In genomic region chr5:36869578-36870236, GRCm38 (mm10) we compare ENCODE assay signal across 9 mouse cellular contexts. TPM values are rescaled to one million over a fixed set of nuclear protein-coding genes. Genes with fewer than 3 reads are reported as not detected.
DNase-seq lines count a peak whose midpoint lies in the region; ATAC-seq and TF ChIP-seq lines count a peak whose summit lies in the region.
"Had no signal": no experiment of that assay in that cellular context is flagged by ENCODE, and none has a peak within 500 bp of the region (broad histone marks: within the 10 kb centered on the region; RNA-seq: fewer than 3 reads in every experiment).

No protein-coding gene starts in this region.

- WGBS in kidney, embryonic 16.5 days = under 1% methylated on average over 56 of the region's 56 CpGs
- under 1% methylated on average over 56 of the region's 56 CpGs for WGBS in forebrain, embryonic 16.5 days

- H3K27me3 ChIP-seq in kidney, embryonic 16.5 days (ENCODE audit: insufficient read depth, low read length) = peaks cover 91% of the 10 kb centered on the region
- H3K27me3 ChIP-seq in forebrain, embryonic 16.5 days (replicated peaks; ENCODE audit: control insufficient read depth, insufficient read depth, low read length) = peaks cover 76% of the 10 kb centered on the region

- no peaks in the 10 kb centered on the region for H3K9me3 ChIP-seq in kidney, embryonic 16.5 days (ENCODE audit: low read length)
- H3K9me3 ChIP-seq in forebrain, embryonic 16.5 days (ENCODE audit: control insufficient read depth, low read length) = no peaks in the 10 kb centered on the region

- peak overlapping the region; percentile 38 for H3K4me3 ChIP-seq in kidney, embryonic 16.5 days (ENCODE audit: low read length)
- peak overlapping the region; percentile 57 for H3K4me3 ChIP-seq in forebrain, embryonic 16.5 days (replicated peaks; ENCODE audit: low read length)

- peak overlapping the region; percentile 55 for H3K4me2 ChIP-seq in kidney, embryonic 16.5 days (replicated peaks; ENCODE audit: low read depth, low read length)
- H3K4me2 ChIP-seq in forebrain, embryonic 16.5 days (ENCODE audit: low read length) = peak overlapping the region; percentile 65

- no peaks in the 10 kb centered on the region for H3K36me3 ChIP-seq in kidney, embryonic 16.5 days (ENCODE audit: insufficient read depth, low read length)
- no peaks in the 10 kb centered on the region for H3K36me3 ChIP-seq in forebrain, embryonic 16.5 days (ENCODE audit: control insufficient read depth, insufficient read depth)

- TF ChIP-seq POLR2A in brain, embryonic 14.5 days (IDR thresholded peaks at IDR 0.05; ENCODE audit: borderline replicate concordance, extremely low read depth, insufficient read depth, insufficient read length, poor library complexity, severe bottlenecking) = no peak

- TF ChIP-seq CTCF in brain, embryonic 14.5 days (IDR thresholded peaks at IDR 0.05; ENCODE audit: borderline replicate concordance, extremely low read depth, insufficient read depth, insufficient read length) = no peak

- no peak overlapping the region for H3K9ac ChIP-seq in kidney, embryonic 16.5 days (replicated peaks; ENCODE audit: low read length)
- H3K9ac ChIP-seq in forebrain, embryonic 16.5 days (replicated peaks; ENCODE audit: low read depth, low read length) = peak overlapping the region; percentile 72

- ATAC-seq in kidney, embryonic 16.5 days (ENCODE audit: low FRiP score, low TSS enrichment) = 0 out of 2 replicates have a peak, but pooled peaks have one; percentile 36
- ATAC-seq in forebrain, embryonic 16.5 days = peak; percentile 64
- ATAC-seq: Patski had no signal

- peaks cover 24% of the 10 kb centered on the region for H3K4me1 ChIP-seq in kidney, embryonic 16.5 days (ENCODE audit: insufficient read depth, low read length)
- H3K4me1 ChIP-seq in forebrain, embryonic 16.5 days (replicated peaks; ENCODE audit: control insufficient read depth, insufficient read depth, low read length) = peaks cover 19% of the 10 kb centered on the region

- no peak overlapping the region for H3K27ac ChIP-seq in kidney, embryonic 16.5 days (ENCODE audit: low read length)
- peak overlapping the region; percentile 33; the same call in 1 of the 2 replicates for H3K27ac ChIP-seq in forebrain, embryonic 16.5 days (ENCODE audit: low read length)

- DNase-seq in kidney, adult 8-10 months = no peak
- DNase-seq in brain, embryonic 14.5 days (ENCODE audit: low read depth) = peak; percentile 53
- DNase-seq in left cerebral cortex, adult 8-10 months (ENCODE audit: low spot score in 2 of 2) = peak; percentile 62 to 76
- peak; percentile 42 for DNase-seq in retina, embryonic 14.5 days (ENCODE audit: low spot score)
- DNase-seq in ovary, adult 18-20 months (ENCODE audit: low spot score) = no peak
- DNase-seq in kidney, adult 18-20 months = no peak

RNA-seq across cellular contexts. Expression of gene Ppp2r2c, which starts 1.4 kb away (rescaled TPM):
- polyA plus RNA-seq in kidney, embryonic 16.5 days (2015; fragmentation: Nextera tagmentation; extraction: Ambion mirVana) = 0.28 TPM in 1 of 2 replicates, not detected in the other
- polyA plus RNA-seq in brain, embryonic 14.5 days (2012; rRNA removed) = 49.0 and 66.7 TPM in 2 replicates
- polyA plus RNA-seq in forebrain, embryonic 16.5 days (2015; fragmentation: Nextera tagmentation; extraction: Ambion mirVana) = 34.2 and 38.3 TPM in 2 replicates
- 100 to 1,000 TPM; 388 to 449 (median 430) TPM for total RNA-seq in left cerebral cortex, adult 8-10 months (2022)

RNA-seq across cellular contexts. Expression of gene Man2b2, which starts 39.3 kb away (rescaled TPM):
- polyA plus RNA-seq in kidney, embryonic 16.5 days (2015; fragmentation: Nextera tagmentation; extraction: Ambion mirVana) = 16.0 and 16.2 TPM in 2 replicates
- 13.8 and 18.1 TPM in 2 replicates for polyA plus RNA-seq in brain, embryonic 14.5 days (2012; rRNA removed)
- 7.2 and 7.3 TPM in 2 replicates for polyA plus RNA-seq in forebrain, embryonic 16.5 days (2015; fragmentation: Nextera tagmentation; extraction: Ambion mirVana)
- total RNA-seq in left cerebral cortex, adult 8-10 months (2022) = 10 to 100 TPM; 33.6 to 46.8 (median 36.7) TPM

Comparison
In these comparisons a context has a peak if more than half of its experiments do, and no peak if none do; other contexts are left out.
1. DNase-seq: peak in brain, embryonic 14.5 days (single experiment), left cerebral cortex, adult 8-10 months (2 of 2) and retina, embryonic 14.5 days (single experiment); none in kidney, adult 8-10 months (0 of 2), ovary, adult 18-20 months (single experiment) and kidney, adult 18-20 months (single experiment).
2. RNA of gene Ppp2r2c, which starts 1.4 kb away (polyA plus RNA-seq): 49.0 to 66.7 TPM in brain, embryonic 14.5 days and 34.2 to 38.3 TPM in forebrain, embryonic 16.5 days; 0.28 TPM in kidney, embryonic 16.5 days; every median in the first group is over 10 times any median in the second.